Mouse (Mus musculus) lung, embryonic 15.5 days (tissue): Measurements from ENCODE around the gene Cuedc1. TPM values are rescaled to one million over a fixed set of nuclear protein-coding genes. Genes with fewer than 3 reads are reported as not detected.

Source experiments
- ATAC-seq: fragments of 200-750 bp; cut with Nextera tagmentation; 2 replicates; pipeline ENCODE4 v1.8.0; 2017; ENCODE audit warnings: moderate number of reproducible peaks, borderline replicate concordance; ENCODE audit not compliant: low FRiP score, low TSS enrichment; ENCODE audit errors: extremely low read depth
- H3K27ac ChIP-seq: fragments of 300-500 bp; sonication (generic); 2 replicates; pipeline ENCODE4 v1.5.1; 2015; ENCODE audit warnings: moderate library complexity, mild to moderate bottlenecking, inconsistent platforms
- H3K27me3 ChIP-seq: fragments of 300-500 bp; sonication (generic); 2 replicates; pipeline ENCODE4 v1.6.1; 2015; ENCODE audit warnings: inconsistent platforms
- H3K36me3 ChIP-seq: fragments of 300-500 bp; sonication (generic); 2 replicates; pipeline ENCODE4 v1.6.1; 2015; ENCODE audit warnings: inconsistent platforms
- H3K4me1 ChIP-seq: fragments of 300-500 bp; sonication (generic); 2 replicates; pipeline ENCODE4 v1.6.1; 2015; ENCODE audit warnings: inconsistent platforms
- H3K4me2 ChIP-seq: fragments of 300-500 bp; sonication (generic); 2 replicates; pipeline ENCODE4 v1.6.1; 2015; ENCODE audit warnings: inconsistent platforms, mild to moderate bottlenecking, moderate library complexity
- H3K4me3 ChIP-seq: fragments of 300-500 bp; sonication (generic); 2 replicates; pipeline ENCODE4 v1.5.1; 2015; ENCODE audit warnings: mild to moderate bottlenecking, inconsistent platforms
- H3K9ac ChIP-seq: fragments of 300-500 bp; sonication (generic); 2 replicates; pipeline ENCODE4 v1.6.1; 2015; ENCODE audit warnings: inconsistent platforms
- H3K9me3 ChIP-seq: fragments of 300-500 bp; sonication (generic); 2 replicates; pipeline ENCODE4 v1.6.1; 2016; ENCODE audit warnings: inconsistent platforms
- WGBS: fragments of 180-500 bp; shearing (Covaris S2); methylation state at CpG from one replicate; pipeline ENCODE4 v1.1.7; 2015; 5-methylcytosine and 5-hydroxymethylcytosine counted together
- polyA plus RNA-seq: library from polyadenylated mRNA; unstranded; fragments of >200 nt; fragmentation: Nextera tagmentation; extraction: Ambion mirVana; gene quantifications from 2 replicates; pipeline ENCODE4 v1.2.1, GENCODE M21; 2015

Cuedc1 gene
- polyA plus RNA-seq, 1 experiment from 2014 or later, result 19.7 TPM

DNA sequence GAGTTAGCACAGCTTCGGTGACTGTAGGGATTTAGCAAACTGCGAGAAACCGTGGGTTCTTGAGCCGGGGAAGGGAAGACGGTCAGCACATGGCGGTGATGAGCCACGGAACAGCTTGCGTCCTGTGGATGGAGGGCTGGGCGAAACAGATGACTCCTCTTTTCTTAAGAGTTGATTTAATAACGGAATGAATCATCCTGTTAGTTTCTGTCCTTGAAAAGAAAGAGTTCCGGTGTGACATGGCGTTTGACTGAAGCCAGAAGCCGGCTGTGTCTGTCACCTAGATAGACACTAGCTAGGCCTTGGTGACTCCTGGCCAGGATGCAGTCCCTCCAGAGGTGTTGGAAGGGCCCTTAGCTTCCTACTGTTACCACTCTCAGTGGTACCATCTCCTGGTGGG, 14.2 kb downstream of the Cuedc1 start:
- 70% methylated on average over 13 of the region's 13 CpGs for WGBS
- no peak overlapping the region for H3K4me2 ChIP-seq
- no peaks in the 10 kb centered on the region for H3K27me3 ChIP-seq
- H3K36me3 ChIP-seq, result no peaks in the 10 kb centered on the region
- ATAC-seq, result no peak
- no peaks in the 10 kb centered on the region for H3K9me3 ChIP-seq
- H3K4me3 ChIP-seq, result no peak overlapping the region
- no peak overlapping the region for H3K9ac ChIP-seq
- H3K27ac ChIP-seq, result no peak overlapping the region
- H3K4me1 ChIP-seq, result peaks cover 40% of the 10 kb centered on the region

DNA sequence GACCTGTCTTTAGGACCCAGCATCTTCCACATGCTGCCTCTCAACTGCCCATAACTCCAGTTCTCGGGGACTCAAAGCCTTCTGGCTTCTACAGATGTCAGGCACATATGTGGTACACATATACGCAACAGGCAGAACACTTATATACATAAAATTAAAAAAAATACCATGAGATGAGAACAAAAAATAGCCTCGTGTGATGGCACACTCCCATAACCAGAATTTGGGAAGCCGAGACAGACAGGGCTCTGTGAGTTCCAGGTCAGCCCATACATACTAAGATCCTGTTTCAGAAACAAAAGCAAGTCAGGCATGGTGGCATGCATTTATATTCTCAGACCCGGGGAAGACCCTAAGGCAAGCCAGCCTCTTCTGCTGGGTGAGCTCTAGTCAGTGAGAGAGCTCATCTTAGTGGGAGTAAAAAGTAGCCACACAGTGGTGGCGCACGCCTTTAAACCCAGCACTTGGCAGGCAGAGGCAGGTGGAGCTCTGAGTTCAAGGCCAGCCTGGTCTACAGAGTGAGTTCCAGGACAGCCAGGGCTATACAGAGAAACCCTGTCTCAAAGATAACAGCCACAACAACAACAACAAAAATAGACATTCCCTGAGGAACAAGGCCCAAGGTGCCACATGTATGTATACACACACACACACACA, 14.9 kb downstream of the Cuedc1 start:
- WGBS, result 90% methylated on average over 7 of the region's 7 CpGs
- ATAC-seq, result no peak
- peaks cover 41% of the 10 kb centered on the region for H3K4me1 ChIP-seq
- no peak overlapping the region for H3K27ac ChIP-seq
- H3K4me3 ChIP-seq, result no peak overlapping the region
- H3K36me3 ChIP-seq, result no peaks in the 10 kb centered on the region
- no peaks in the 10 kb centered on the region for H3K9me3 ChIP-seq
- no peak overlapping the region for H3K4me2 ChIP-seq
- no peak overlapping the region for H3K9ac ChIP-seq
- no peaks in the 10 kb centered on the region for H3K27me3 ChIP-seq

DNA sequence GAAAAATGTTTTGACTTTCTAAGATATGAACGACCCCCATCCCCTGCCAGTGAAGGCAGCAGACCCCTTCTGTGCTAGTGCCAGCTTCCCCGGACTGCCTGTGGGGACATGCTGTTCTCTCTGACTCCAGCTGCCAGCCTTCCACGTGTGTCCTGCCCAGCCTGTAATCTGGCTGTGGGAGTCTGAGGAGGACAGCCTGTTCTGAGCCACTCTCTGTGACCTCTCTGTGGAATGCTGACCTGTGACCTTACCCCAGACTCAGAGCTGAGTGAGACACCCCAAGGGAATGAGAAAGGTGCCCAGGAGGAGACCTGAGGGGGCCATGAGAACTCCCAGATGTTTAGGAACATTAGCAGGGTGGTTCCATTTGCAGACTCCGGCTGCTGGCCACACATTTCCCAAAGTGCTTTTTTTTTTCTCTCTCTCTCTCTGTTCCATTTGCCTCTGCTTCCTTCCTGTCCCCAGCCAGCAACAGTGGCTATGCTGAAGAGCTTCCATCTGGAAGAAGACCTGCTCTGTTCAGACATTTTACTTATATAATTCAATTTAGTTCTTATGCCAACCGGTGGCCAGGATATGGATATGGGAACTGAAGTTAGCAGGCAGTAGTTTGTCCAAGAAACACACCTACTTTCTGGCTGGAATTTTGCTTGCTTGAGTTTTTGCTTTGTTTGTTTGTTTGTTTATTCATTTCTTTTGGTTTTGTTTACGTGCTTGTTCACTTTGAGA, 15.8 kb downstream of the Cuedc1 start:
- Histone ChIP-seq H3K36me3 (no peaks in the 10 kb centered on the region), H3K27ac (peak overlapping the region; percentile 31; the same call in 1 of the 2 replicates), H3K4me2 (no peak overlapping the region), H3K4me3 (no peak overlapping the region), H3K27me3 (no peaks in the 10 kb centered on the region), H3K9ac (no peak overlapping the region), H3K4me1 (peaks cover 49% of the 10 kb centered on the region), H3K9me3 (no peaks in the 10 kb centered on the region)
- WGBS, result 45% methylated on average over 6 of the region's 6 CpGs
- no peak for ATAC-seq

DNA sequence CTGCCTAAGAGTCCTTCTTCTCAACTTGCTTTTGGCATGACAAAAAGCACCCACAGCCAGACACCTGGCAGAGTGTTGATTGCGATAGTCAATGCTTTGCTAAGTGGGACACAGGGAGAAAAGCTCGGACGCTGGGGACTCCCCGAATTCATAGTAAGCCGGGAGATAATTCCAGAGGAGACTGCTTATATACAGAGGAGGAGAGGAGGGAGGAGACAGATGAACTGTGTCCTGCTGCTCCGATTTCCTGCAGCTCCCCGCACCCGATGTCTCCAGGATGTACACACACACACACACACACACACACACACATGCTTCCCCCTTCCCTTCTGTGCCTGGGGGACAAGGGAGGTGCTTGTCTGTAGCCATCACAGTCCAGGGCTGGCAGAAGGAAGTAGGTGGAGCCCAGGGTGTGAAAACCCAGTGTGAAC, 17.0 kb downstream of the Cuedc1 start:
- H3K4me1 ChIP-seq, result peaks cover 61% of the 10 kb centered on the region
- peak overlapping the region; percentile 35; the same call in 1 of the 2 replicates for H3K4me2 ChIP-seq
- no peak for ATAC-seq
- H3K4me3 ChIP-seq, result no peak overlapping the region
- no peaks in the 10 kb centered on the region for H3K9me3 ChIP-seq
- no peaks in the 10 kb centered on the region for H3K36me3 ChIP-seq
- no peak overlapping the region for H3K9ac ChIP-seq
- 20% methylated on average over 8 of the region's 8 CpGs for WGBS
- H3K27ac ChIP-seq, result peak overlapping the region; percentile 46
- H3K27me3 ChIP-seq, result no peaks in the 10 kb centered on the region

DNA sequence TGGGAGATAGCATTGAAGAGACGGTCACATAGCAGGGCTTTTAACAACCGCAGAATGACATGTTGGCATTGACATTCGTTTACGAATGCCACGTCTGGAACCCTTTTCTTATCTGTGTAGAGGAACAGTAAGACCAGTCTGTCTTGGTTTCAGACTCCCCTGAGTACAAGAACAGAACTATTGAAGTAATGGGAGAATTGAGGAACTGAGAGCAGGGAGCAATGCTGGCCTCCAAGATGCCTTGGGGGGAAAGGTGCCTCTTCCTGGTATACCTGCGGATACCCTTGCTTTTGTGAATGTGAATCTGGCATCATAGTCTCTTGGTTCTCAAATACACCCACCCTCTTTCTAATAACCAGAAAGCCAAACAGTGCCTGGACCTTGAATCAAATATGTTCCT, 18.7 kb downstream of the Cuedc1 start:
- ATAC-seq, result no peak
- H3K27me3 ChIP-seq, result no peaks in the 10 kb centered on the region
- WGBS, result 69% methylated on average over 6 of the region's 6 CpGs
- H3K4me2 ChIP-seq, result no peak overlapping the region
- peaks cover 71% of the 10 kb centered on the region for H3K4me1 ChIP-seq
- H3K9ac ChIP-seq, result no peak overlapping the region
- no peaks in the 10 kb centered on the region for H3K9me3 ChIP-seq
- H3K36me3 ChIP-seq, result no peaks in the 10 kb centered on the region
- H3K27ac ChIP-seq, result no peak overlapping the region
- H3K4me3 ChIP-seq, result no peak overlapping the region

DNA sequence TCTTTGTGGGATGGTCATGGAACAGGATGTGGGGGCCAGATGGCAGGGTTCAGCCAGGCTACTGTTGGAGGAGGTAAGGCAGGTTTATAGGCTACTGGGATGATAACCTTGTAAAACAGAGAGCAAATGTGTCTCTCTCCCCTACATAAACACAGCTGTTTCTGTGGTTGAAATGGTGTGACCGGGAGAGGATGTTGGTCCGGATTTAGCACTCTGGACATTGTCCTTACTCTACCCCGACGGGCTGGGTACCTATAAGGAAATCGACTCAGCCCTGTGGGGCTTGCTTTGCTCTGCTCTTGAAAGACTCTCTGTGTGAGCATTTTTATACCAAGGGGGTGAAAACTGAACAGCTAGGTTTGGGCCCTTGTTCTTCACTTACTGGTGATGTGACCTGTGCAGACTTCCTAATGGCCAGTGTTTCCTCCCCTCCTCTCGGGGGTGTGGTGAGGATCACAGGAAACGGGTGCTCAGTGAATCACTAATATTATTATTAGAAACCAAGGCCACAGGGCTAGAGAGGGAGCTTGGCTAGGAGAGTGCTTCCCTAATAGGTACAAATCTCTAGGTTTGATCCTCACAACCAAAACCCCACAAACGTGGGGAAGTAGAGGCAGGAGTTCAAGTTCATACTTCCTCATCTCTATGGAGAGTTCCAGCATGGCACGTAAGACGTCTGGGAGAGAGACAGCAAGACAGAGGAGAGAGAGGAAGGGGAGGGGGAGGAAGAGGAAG, 19.7 kb downstream of the Cuedc1 start:
- ATAC-seq, result no peak
- H3K9ac ChIP-seq, result no peak overlapping the region
- no peaks in the 10 kb centered on the region for H3K27me3 ChIP-seq
- no peak overlapping the region for H3K4me3 ChIP-seq
- H3K27ac ChIP-seq, result peak overlapping the region; percentile 92
- H3K4me2 ChIP-seq, result no peak overlapping the region
- 40% methylated on average over 10 of the region's 10 CpGs for WGBS
- H3K4me1 ChIP-seq, result peaks cover 71% of the 10 kb centered on the region
- H3K36me3 ChIP-seq, result no peaks in the 10 kb centered on the region
- H3K9me3 ChIP-seq, result no peaks in the 10 kb centered on the region

- Histone ChIP-seq H3K36me3 (no peaks in the 10 kb centered on the region), H3K27me3 (no peaks in the 10 kb centered on the region), H3K9ac (no peak overlapping the region), H3K4me2 (no peak overlapping the region), H3K4me3 (no peak overlapping the region), H3K4me1 (peaks cover 71% of the 10 kb centered on the region), H3K27ac (peak overlapping the region; percentile 92), H3K9me3 (no peaks in the 10 kb centered on the region)
- WGBS, result 35% methylated on average over 6 of the region's 6 CpGs
- no peak for ATAC-seq
These were observed 20.2 kb downstream of the Cuedc1 start for GRCm38 (mm10) chr11:88118091-88118440.

DNA sequence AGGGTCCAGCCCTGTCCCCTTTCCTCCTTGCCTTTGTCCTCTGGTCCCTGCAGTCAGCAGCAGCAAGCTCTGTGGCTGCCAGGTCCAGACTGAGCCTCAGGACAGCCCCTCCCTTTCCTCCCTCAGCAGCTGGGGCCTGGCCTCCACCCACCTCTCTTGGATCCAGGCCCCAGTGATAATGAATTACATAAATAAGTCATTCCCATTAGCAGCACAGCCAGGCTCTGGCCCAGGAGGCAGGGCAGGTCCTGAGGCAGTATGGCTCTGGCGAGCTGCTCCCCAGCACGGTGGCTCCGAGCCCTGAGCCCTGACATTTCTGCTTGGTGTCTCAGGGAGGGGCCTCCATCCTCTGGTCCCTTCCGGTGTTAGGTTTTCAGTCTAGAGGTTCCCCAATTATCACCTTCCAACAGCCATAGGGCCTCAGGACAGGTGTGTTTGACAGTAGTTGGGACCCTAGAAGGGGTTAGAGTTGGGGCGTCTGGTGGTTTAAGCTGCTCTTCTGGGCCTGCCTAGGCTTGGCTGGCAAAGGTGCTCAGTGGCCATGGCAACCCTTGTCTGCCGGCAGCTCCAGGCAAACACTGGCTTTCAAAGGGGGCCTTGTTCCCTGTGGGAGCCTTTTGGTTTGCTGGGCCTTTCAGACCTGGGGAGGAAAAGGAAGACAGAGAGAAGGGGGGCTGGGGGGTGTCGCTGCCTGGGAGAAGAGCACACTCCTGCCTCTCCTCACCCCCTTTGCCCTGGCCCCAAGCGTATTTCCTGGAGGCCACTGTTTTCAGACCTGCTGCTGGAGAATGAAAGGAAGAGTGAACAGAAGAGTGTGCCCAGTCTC, 21.2 kb downstream of the Cuedc1 start:
- H3K9ac ChIP-seq, result peak overlapping the region; percentile 29; the same call in 1 of the 2 replicates

GRCm38 (mm10) chr11:88122545-88122944, 24.7 kb downstream of the Cuedc1 start:
- H3K4me1 ChIP-seq, result peaks cover 51% of the 10 kb centered on the region
- no peak for ATAC-seq

More for the DNA sequence above, 21.2 kb downstream of the Cuedc1 start:
- H3K36me3 ChIP-seq, result no peaks in the 10 kb centered on the region
- H3K4me1 ChIP-seq, result peaks cover 68% of the 10 kb centered on the region
- peak overlapping the region; percentile 33 for H3K4me2 ChIP-seq
- no peaks in the 10 kb centered on the region for H3K27me3 ChIP-seq
- H3K4me3 ChIP-seq, result no peak overlapping the region; the same call in 1 of the 2 replicates
- 11% methylated on average over 8 of the region's 8 CpGs for WGBS
- peak overlapping the region; percentile 92 for H3K27ac ChIP-seq
- peak; percentile 87 for ATAC-seq
- no peaks in the 10 kb centered on the region for H3K9me3 ChIP-seq

GRCm38 (mm10) chr11:88123021-88123420, 25.2 kb downstream of the Cuedc1 start:
- Histone ChIP-seq H3K27ac (no peak overlapping the region), H3K36me3 (no peaks in the 10 kb centered on the region), H3K4me2 (no peak overlapping the region), H3K9ac (no peak overlapping the region), H3K4me1 (peaks cover 47% of the 10 kb centered on the region), H3K4me3 (no peak overlapping the region), H3K27me3 (no peaks in the 10 kb centered on the region), H3K9me3 (no peaks in the 10 kb centered on the region)
- no peak for ATAC-seq
- 61% methylated on average over 5 of the region's 5 CpGs for WGBS

More at GRCm38 (mm10) chr11:88122545-88122944, 24.7 kb downstream of the Cuedc1 start:
- Histone ChIP-seq H3K27me3 (no peaks in the 10 kb centered on the region), H3K36me3 (no peaks in the 10 kb centered on the region), H3K9ac (no peak overlapping the region), H3K9me3 (no peaks in the 10 kb centered on the region), H3K4me2 (no peak overlapping the region), H3K4me3 (no peak overlapping the region), H3K27ac (no peak overlapping the region)
- WGBS, result 66% methylated on average over 5 of the region's 5 CpGs

DNA sequence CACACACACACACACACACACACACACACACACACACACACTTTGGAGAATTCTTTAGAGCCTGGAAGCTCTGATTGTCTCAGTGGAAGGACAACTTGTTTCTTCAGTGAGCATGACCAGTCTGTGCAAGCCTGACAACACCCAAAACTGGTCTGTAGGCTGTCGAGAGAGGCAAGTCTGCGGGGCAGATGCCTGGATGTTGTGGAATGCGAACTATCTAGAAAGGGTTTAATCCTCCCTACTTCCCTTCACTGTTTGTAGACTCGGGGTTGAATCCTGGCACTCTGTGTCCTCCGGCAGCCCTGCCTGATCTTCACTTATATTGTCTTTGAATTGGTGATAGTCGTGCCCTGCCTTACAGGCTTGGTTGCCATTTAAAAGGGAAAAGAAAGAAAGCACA, 25.9 kb downstream of the Cuedc1 start:
- H3K9me3 ChIP-seq, result no peaks in the 10 kb centered on the region
- no peaks in the 10 kb centered on the region for H3K27me3 ChIP-seq
- ATAC-seq, result no peak
- H3K27ac ChIP-seq, result no peak overlapping the region
- no peaks in the 10 kb centered on the region for H3K36me3 ChIP-seq
- WGBS, result 26% methylated on average over 6 of the region's 6 CpGs
- no peak overlapping the region for H3K9ac ChIP-seq
- H3K4me2 ChIP-seq, result no peak overlapping the region
- H3K4me1 ChIP-seq, result peaks cover 40% of the 10 kb centered on the region
- H3K4me3 ChIP-seq, result no peak overlapping the region
